36 mouse cellular contexts compared by ENCODE assay signal in the genomic region with DNA sequence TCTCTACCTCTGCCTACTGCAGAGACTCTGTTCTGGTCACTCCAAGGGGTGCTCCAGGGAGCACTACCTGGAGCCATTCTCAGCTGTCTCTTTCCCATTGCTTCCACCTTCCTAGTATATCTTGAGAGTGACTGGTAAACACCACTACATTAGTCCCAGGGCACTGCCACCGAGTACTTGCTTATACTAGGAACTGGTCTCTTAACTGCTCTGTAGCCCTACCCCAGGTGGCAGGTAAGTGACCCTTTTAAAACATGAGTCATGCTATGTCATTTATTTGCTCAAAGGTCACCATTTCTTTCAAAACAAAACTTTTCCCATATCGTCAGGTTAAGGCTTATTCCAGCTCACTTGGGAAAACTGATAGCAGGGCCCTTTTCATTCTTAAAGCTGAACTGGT. TPM values are rescaled to one million over a fixed set of nuclear protein-coding genes. Genes with fewer than 3 reads are reported as not detected.
"Had no signal": no experiment of that assay in that cellular context is flagged by ENCODE, and none has a peak within 500 bp of the region (broad histone marks: within the 10 kb centered on the region; RNA-seq: fewer than 3 reads in every experiment).

No protein-coding gene starts in this region.

- DNase-seq: left cerebral cortex, postnatal 4 days; liver; liver, embryonic 13.5 days; liver, postnatal 0 days; lung, adult 18-20 months; lung, adult 2 months; lung, embryonic 14.5 days; lung, postnatal 10 days; lung, postnatal 14 days; lung, postnatal 36 days; lung, postnatal 4 days; midbrain, embryonic 14.5 days had no signal

- H3K4me2 ChIP-seq: limb, embryonic 12.5 days; limb, embryonic 13.5 days; limb, embryonic 15.5 days; liver, embryonic 11.5 days; liver, embryonic 12.5 days; liver, embryonic 13.5 days; liver, embryonic 15.5 days; lung, embryonic 14.5 days; lung, embryonic 15.5 days; midbrain, embryonic 11.5 days; midbrain, embryonic 12.5 days; midbrain, embryonic 13.5 days; midbrain, embryonic 15.5 days; neural tube, embryonic 12.5 days had no signal

- H3K36me3 ChIP-seq: limb, embryonic 12.5 days; limb, embryonic 13.5 days; limb, embryonic 15.5 days; liver, embryonic 12.5 days; liver, embryonic 13.5 days; liver, embryonic 15.5 days; lung, embryonic 15.5 days; midbrain, embryonic 10.5 days; midbrain, embryonic 12.5 days; midbrain, embryonic 13.5 days; midbrain, embryonic 15.5 days; neural tube, embryonic 12.5 days had no signal

- H3K9me3 ChIP-seq: limb, embryonic 15.5 days; liver, embryonic 12.5 days; liver, embryonic 13.5 days; liver, embryonic 15.5 days; lung, embryonic 15.5 days; midbrain, embryonic 10.5 days; midbrain, embryonic 12.5 days; midbrain, embryonic 13.5 days; midbrain, embryonic 15.5 days; neural tube, embryonic 12.5 days had no signal

- H3K9ac ChIP-seq: limb, embryonic 12.5 days; limb, embryonic 13.5 days; limb, embryonic 15.5 days; liver, embryonic 12.5 days; liver, embryonic 13.5 days; liver, embryonic 14.5 days; liver, embryonic 15.5 days; liver, postnatal 0 days; lung, embryonic 14.5 days; lung, embryonic 15.5 days; midbrain, embryonic 12.5 days; midbrain, embryonic 13.5 days; midbrain, embryonic 15.5 days; neural tube, embryonic 12.5 days had no signal

- H3K27ac ChIP-seq: left cerebral cortex, adult 2 months; limb, embryonic 12.5 days; limb, embryonic 13.5 days; limb, embryonic 15.5 days; liver, embryonic 12.5 days; liver, embryonic 13.5 days; liver, embryonic 14.5 days; liver, embryonic 15.5 days; lung, embryonic 15.5 days; macrophage; midbrain, embryonic 10.5 days; midbrain, embryonic 12.5 days; midbrain, embryonic 13.5 days; midbrain, embryonic 15.5 days; neural tube, embryonic 12.5 days had no signal

- ATAC-seq: liver, embryonic 12.5 days; liver, postnatal 0 days; lung, postnatal 0 days; midbrain, embryonic 13.5 days; midbrain, embryonic 15.5 days had no signal

- H3K4me1 ChIP-seq: liver, embryonic 12.5 days; liver, embryonic 13.5 days; liver, embryonic 15.5 days; megakaryocyte, embryonic 14.5 days; midbrain, embryonic 10.5 days; midbrain, embryonic 12.5 days; midbrain, embryonic 13.5 days; midbrain, embryonic 15.5 days; neural tube, embryonic 12.5 days had no signal

- H3K4me3 ChIP-seq: left cerebral cortex, adult 2 months; limb, embryonic 12.5 days; limb, embryonic 13.5 days; limb, embryonic 15.5 days; liver, embryonic 12.5 days; liver, embryonic 13.5 days; liver, embryonic 15.5 days; lung, embryonic 15.5 days; megakaryocyte, embryonic 14.5 days; midbrain, embryonic 10.5 days; midbrain, embryonic 12.5 days; midbrain, embryonic 13.5 days; midbrain, embryonic 15.5 days; myocyte; neural tube, embryonic 12.5 days had no signal

- H3K27me3 ChIP-seq: liver, embryonic 12.5 days; liver, embryonic 13.5 days; liver, embryonic 15.5 days; lung, embryonic 15.5 days; megakaryocyte, embryonic 14.5 days; midbrain, embryonic 12.5 days; midbrain, embryonic 13.5 days; midbrain, embryonic 15.5 days had no signal

RNA-seq across cellular contexts. Expression of a gene that starts 40.5 kb away (rescaled TPM):
- total RNA-seq: liver, adult 2 months; megakaryocyte progenitor cell, adult 5-6 weeks; megakaryocyte, adult 5-6 weeks; megakaryocyte-erythroid progenitor cell, adult 5-6 weeks; monocyte, adult 5-6 weeks had no signal
- polyA plus RNA-seq: limb, embryonic 12.5 days; liver, adult 2 months; liver, embryonic 11.5 days; liver, embryonic 13.5 days; macrophage; midbrain, embryonic 12.5 days had no signal
